Mouse (Mus musculus): ENCODE measurements around the gene Paqr4. TPM values are rescaled to one million over a fixed set of nuclear protein-coding genes. Genes with fewer than 3 reads are reported as not detected.

Gene Paqr4
- polyA plus RNA-seq, 1 experiment: 65.7 TPM

DNA sequence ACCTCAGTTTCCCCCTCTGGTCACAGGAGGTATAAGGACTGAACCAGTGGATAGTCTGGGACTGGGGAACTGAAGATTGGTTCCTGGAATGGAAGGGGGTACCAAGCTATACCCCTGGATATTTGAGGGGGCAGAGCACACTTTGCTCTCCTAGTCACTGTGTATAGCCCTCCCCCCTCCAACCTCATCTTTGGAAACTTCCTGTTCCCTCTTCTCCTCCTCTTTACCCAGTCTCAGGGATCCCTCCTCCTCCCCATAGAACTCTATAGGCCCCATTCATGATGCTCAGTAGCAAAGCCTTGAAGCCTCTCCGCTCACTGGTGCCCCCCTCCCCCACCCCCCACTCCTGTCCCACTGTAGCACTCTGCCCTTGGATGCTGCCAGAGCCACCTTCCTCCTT lies 21.2 kb downstream of the Paqr4 start:
- Histone ChIP-seq H3K4me3 (ENCODE audit: insufficient read depth, low read length) (no peak overlapping the region), H3K27ac (ENCODE audit: insufficient read depth, low read length) (no peak overlapping the region), H3K4me1 (ENCODE audit: control insufficient read depth, insufficient read depth, low read length) (no peaks in the 10 kb centered on the region)
- TF ChIP-seq CTCF (IDR thresholded peaks at IDR 0.05; ENCODE audit: extremely low read depth, insufficient read depth, low read length) (no peak), POLR2A (IDR thresholded peaks at IDR 0.05; ENCODE audit: extremely low read depth, insufficient read depth, low read length) (no peak)

DNA sequence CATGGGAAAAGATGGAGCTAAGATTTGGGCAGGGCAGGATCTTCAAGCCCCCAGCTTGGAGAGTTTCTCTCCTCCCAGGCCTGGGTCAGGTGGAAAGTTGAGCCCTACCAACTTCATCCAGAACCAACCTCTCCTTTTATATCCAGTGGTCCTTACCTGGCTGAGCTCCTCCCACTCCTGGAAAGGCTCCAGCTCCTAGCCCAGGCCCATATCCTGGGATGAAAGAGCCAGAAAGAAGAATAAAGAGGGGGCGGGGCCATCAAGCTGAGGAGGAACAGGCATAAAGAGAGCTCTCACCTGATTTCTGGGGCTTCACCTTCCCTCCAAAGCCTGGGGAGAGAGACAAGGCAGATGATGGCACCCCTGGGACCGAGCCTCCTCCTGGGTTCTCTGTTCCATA lies 23.7 kb downstream of the Paqr4 start:
- TF ChIP-seq POLR2A (IDR thresholded peaks at IDR 0.05; ENCODE audit: extremely low read depth, insufficient read depth, low read length): no peak
- TF ChIP-seq CTCF (IDR thresholded peaks at IDR 0.05; ENCODE audit: extremely low read depth, insufficient read depth, low read length): no peak
- Histone ChIP-seq H3K4me1 (ENCODE audit: control insufficient read depth, insufficient read depth, low read length) (no peaks in the 10 kb centered on the region), H3K27ac (ENCODE audit: insufficient read depth, low read length) (no peak overlapping the region), H3K4me3 (ENCODE audit: insufficient read depth, low read length) (no peak overlapping the region)

DNA sequence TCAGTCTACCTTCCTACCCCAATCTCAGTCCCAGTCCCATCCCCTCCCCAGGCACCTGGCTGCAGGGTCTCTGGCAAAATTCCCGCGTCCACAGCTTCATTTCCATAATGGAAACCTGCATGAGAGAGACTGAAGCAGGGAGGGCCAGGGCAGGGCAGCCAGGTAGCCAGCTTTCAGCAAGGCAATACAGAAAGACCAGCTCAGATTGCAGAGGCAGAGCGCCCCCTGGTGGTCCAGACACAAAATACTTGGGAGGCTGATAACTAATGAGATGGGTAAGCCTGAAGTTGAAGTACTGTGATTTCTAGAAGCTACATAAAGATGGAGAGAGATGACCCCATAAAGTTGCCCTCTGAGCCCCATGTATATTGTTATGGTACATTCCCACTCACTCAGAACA lies 34.5 kb downstream of the Paqr4 start:
- H3K4me1 ChIP-seq (ENCODE audit: control insufficient read depth, insufficient read depth, low read length): no peaks in the 10 kb centered on the region
- no peak for TF ChIP-seq POLR2A (IDR thresholded peaks at IDR 0.05; ENCODE audit: extremely low read depth, insufficient read depth, low read length)
- TF ChIP-seq CTCF (IDR thresholded peaks at IDR 0.05; ENCODE audit: extremely low read depth, insufficient read depth, low read length): peak; percentile 89
- no peak overlapping the region for H3K4me3 ChIP-seq (ENCODE audit: insufficient read depth, low read length)
- H3K27ac ChIP-seq (ENCODE audit: insufficient read depth, low read length): no peak overlapping the region

DNA sequence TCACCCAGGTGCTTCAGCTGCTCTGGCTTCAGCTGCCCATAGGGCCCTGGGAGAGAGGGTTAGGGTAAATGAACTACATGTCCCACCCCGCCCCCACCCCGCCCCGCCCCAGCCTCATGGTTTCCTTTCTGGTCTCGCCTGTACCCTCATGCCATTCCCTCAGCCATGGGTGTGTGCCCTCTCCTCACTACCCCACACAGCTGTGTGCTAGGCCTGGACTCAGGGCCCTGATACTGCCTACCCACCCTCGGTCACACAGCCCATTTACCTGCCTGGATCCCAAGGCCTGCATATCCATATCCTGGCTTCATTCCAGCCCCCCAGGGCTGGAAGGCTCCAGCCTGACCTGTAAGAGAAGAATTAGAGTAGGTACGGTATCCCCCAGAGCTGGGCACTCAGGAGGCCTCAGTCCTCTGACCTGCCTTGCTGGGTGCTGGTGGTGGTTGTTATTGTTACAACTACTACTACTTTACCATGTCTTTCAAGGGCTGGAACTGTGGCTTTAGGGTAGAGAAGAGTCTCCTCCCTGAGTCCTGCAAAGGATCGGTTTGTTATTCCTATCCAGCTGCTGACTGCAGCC lies 35.1 kb downstream of the Paqr4 start:
- H3K4me1 ChIP-seq (ENCODE audit: control insufficient read depth, insufficient read depth, low read length): no peaks in the 10 kb centered on the region
- TF ChIP-seq POLR2A (IDR thresholded peaks at IDR 0.05; ENCODE audit: extremely low read depth, insufficient read depth, low read length): no peak
- TF ChIP-seq CTCF (IDR thresholded peaks at IDR 0.05; ENCODE audit: extremely low read depth, insufficient read depth, low read length): no peak
- H3K27ac ChIP-seq (ENCODE audit: insufficient read depth, low read length): no peak overlapping the region
- H3K4me3 ChIP-seq (ENCODE audit: insufficient read depth, low read length): no peak overlapping the region

DNA sequence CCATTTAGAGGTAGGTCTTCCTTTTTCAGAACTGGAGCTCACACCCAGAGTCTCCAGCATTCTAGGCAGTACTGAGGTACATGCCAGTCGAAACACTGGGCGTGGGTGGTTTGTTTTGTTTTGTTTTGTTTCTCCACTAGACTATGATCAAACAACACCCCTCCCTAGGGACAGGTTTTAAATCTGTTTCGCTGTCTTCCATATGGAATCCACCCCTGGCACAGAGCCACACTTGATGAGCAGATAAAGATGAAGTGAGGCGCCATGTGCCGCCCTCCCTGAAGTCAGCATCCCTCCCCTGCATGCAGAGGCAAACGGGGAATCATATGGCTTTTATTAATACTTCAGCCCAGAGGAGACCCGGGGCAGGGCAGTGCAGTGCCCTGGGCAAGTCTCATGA lies 35.9 kb downstream of the Paqr4 start:
- TF ChIP-seq POLR2A (IDR thresholded peaks at IDR 0.05; ENCODE audit: extremely low read depth, insufficient read depth, low read length): no peak
- Histone ChIP-seq H3K27ac (ENCODE audit: insufficient read depth, low read length) (no peak overlapping the region), H3K4me1 (ENCODE audit: control insufficient read depth, insufficient read depth, low read length) (no peaks in the 10 kb centered on the region), H3K4me3 (ENCODE audit: insufficient read depth, low read length) (no peak overlapping the region)

DNA sequence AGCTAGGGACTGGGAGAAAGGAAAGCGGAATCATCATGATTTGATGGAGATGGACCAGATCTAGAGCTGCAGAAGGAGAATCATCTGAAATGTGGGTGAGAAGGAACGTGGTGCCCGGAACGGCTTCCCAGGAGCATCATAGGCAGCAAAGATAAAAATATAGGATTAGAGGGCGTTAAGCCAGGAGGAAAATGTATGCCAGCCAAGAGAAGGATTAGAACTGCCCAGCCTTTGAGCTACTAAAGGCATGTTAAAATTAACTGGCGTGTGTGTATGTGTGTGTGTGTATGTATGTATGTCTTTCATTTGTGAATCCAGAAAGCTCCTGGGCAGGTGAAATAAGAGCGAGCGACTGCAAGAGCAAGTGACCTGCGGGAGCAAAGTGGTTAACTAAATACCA lies 37.4 kb downstream of the Paqr4 start:
- Histone ChIP-seq H3K4me1 (ENCODE audit: control insufficient read depth, insufficient read depth, low read length) (no peaks in the 10 kb centered on the region), H3K4me3 (ENCODE audit: insufficient read depth, low read length) (no peak overlapping the region), H3K27ac (ENCODE audit: insufficient read depth, low read length) (no peak overlapping the region)
- no peak for TF ChIP-seq POLR2A (IDR thresholded peaks at IDR 0.05; ENCODE audit: extremely low read depth, insufficient read depth, low read length)
- TF ChIP-seq CTCF (IDR thresholded peaks at IDR 0.05; ENCODE audit: extremely low read depth, insufficient read depth, low read length): no peak

DNA sequence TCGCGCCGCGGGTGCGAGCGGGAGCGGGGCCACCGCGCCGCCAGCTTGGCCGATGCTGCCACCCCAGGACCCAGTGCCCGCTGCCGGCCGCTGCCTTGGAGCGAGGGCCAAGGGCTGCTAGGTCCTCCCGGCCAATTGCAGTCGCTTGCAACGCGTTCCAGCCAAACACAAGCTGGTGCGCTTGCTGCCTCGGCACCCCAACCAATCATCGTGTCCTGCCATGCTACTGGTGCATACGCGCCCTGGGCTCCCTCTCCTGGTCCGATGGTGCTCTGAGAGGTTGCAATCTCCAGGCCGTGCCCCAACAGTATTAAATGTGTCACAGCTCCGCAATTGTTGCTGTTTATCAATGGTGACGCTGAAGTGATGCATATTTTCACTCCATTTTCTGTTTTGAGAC lies 40.6 kb downstream of the Paqr4 start:
- Histone ChIP-seq H3K27ac (ENCODE audit: insufficient read depth, low read length) (no peak overlapping the region), H3K4me3 (ENCODE audit: insufficient read depth, low read length) (peak overlapping the region; percentile 14), H3K4me1 (ENCODE audit: control insufficient read depth, insufficient read depth, low read length) (no peaks in the 10 kb centered on the region)
- TF ChIP-seq CTCF (IDR thresholded peaks at IDR 0.05; ENCODE audit: extremely low read depth, insufficient read depth, low read length) (peak; percentile 59), POLR2A (IDR thresholded peaks at IDR 0.05; ENCODE audit: extremely low read depth, insufficient read depth, low read length) (peak; percentile 47; the same call in 1 of the 2 replicates)

DNA sequence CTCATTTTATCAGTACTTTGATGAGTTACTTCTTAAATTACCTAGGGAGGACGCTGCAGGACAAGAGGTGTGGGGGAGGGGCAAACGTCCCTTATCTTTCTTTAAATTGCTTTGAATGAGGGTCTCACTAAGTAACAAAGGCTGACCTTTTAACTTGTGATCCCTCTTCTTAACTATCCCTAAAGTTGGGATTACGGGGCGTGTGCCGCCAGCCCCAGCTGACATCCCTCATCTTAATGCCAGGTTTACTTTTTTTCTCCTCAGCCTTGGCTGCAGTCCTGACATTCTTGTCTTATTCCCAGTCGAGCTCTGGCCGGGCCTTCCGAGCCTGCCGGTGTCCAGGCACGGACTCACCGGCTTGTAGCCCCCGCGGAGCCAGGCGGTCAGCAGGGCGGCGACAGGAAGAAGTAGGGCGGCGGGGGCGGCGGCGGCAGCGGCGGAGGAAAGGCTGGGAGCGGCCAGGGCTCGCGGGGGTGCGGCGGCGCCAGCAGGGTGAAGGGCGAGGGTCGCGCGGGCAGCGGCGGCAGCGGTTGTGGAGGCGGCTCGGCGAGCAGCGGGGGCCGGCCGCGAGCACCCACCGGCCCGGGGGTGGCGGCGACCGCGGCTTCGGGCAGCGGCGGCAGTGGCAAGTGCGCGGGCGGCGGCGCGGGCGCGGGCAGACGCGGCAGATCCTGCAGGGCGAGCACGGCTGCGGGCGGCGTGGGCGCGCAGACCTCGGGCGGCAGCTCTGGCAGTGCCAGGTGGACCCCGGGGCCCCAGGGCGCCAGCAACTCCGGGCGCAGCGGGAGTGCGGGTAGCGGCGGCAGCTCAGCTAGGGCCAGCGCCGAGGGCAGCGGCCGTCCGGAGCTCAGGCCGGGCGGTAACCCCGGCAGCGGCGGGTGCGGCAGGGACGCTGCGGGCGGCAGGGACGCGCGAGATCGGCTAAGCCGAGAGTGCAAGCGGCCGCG lies 41.3 kb downstream of the Paqr4 start:
- Histone ChIP-seq H3K4me1 (ENCODE audit: control insufficient read depth, insufficient read depth, low read length) (no peaks in the 10 kb centered on the region), H3K27ac (ENCODE audit: insufficient read depth, low read length) (peak overlapping the region; percentile 55), H3K4me3 (ENCODE audit: insufficient read depth, low read length) (peak overlapping the region; percentile 14)
- no peak for TF ChIP-seq POLR2A (IDR thresholded peaks at IDR 0.05; ENCODE audit: extremely low read depth, insufficient read depth, low read length)
- TF ChIP-seq CTCF (IDR thresholded peaks at IDR 0.05; ENCODE audit: extremely low read depth, insufficient read depth, low read length): no peak

DNA sequence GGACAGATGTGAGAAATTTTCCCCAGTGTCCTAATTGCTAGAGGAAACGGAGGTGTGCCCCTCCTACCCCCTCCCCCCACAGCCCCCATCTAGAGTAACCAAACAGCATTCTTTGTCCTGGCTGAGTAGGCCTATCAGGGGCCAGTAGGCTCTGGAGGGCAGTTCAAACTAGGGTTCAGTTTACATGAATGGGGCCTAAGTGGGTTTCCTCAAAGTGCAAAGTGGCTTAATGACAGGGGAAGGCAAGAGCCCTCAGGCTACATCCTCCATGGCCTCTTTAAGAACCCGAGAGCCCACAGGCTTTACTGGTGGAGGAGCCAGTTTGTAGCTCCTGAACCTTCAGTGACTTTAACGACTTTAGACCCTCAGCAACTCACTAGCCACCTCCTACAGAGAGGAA lies 44.9 kb downstream of the Paqr4 start:
- no peaks in the 10 kb centered on the region for H3K4me1 ChIP-seq (ENCODE audit: control insufficient read depth, insufficient read depth, low read length)
- no peak overlapping the region for H3K4me3 ChIP-seq (ENCODE audit: insufficient read depth, low read length)
- TF ChIP-seq CTCF (IDR thresholded peaks at IDR 0.05; ENCODE audit: extremely low read depth, insufficient read depth, low read length): no peak
- no peak for TF ChIP-seq POLR2A (IDR thresholded peaks at IDR 0.05; ENCODE audit: extremely low read depth, insufficient read depth, low read length)
- no peak overlapping the region for H3K27ac ChIP-seq (ENCODE audit: insufficient read depth, low read length)

DNA sequence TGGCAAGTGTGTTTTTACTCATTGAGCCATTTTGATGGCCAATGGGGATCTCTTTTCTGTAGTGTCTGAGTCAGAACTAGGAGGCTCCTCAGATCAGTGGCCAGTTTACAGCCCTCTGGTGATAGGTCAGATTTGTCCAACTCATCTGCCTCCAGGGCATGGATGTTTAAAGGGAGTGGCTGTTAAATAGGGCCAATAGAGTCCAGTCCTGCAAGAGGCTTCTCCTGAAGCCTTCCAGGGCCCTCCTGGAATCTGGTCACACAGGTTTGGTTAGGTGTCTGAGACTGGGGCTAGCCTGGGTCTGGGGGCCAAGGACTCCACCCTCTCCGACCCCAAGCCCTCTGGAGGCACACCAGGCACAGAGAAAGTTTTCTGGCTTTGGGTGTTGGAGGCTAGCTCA lies 46.2 kb downstream of the Paqr4 start:
- H3K4me3 ChIP-seq (ENCODE audit: insufficient read depth, low read length): no peak overlapping the region
- TF ChIP-seq CTCF (IDR thresholded peaks at IDR 0.05; ENCODE audit: extremely low read depth, insufficient read depth, low read length) (no peak), POLR2A (IDR thresholded peaks at IDR 0.05; ENCODE audit: extremely low read depth, insufficient read depth, low read length) (no peak)
- H3K4me1 ChIP-seq (ENCODE audit: control insufficient read depth, insufficient read depth, low read length): no peaks in the 10 kb centered on the region
- no peak overlapping the region for H3K27ac ChIP-seq (ENCODE audit: insufficient read depth, low read length)

Other genes starting within 250 kb of the Paqr4 start
- 7.9 and 8.7 TPM in 2 replicates for gene Zfp213, start 176.6 kb downstream of the Paqr4 start, polyA plus RNA-seq (2012; rRNA removed)
- 27.2 and 28.5 TPM in 2 replicates for gene Zfp13, start 141.4 kb downstream of the Paqr4 start, polyA plus RNA-seq (2012; rRNA removed)
- 0.13 TPM in 1 of 2 replicates, not detected in the other for gene Zscan10, start 140.0 kb downstream of the Paqr4 start, polyA plus RNA-seq (2012; rRNA removed)
- gene Mmp25, start 95.6 kb downstream of the Paqr4 start, polyA plus RNA-seq (2012; rRNA removed): 0.23 and 0.28 TPM in 2 replicates
- gene Bicdl2, start 80.4 kb downstream of the Paqr4 start, polyA plus RNA-seq (2012; rRNA removed): 0.10 TPM in 1 of 2 replicates, not detected in the other
- gene Hcfc1r1, start 67.3 kb downstream of the Paqr4 start, polyA plus RNA-seq (2012; rRNA removed): 137 and 139 TPM in 2 replicates
- 8.5 and 8.8 TPM in 2 replicates for gene Thoc6, start 67.0 kb downstream of the Paqr4 start, polyA plus RNA-seq (2012; rRNA removed)
- gene Tnfrsf12a, start 63.4 kb downstream of the Paqr4 start, polyA plus RNA-seq (2012; rRNA removed): 2.7 and 4.2 TPM in 2 replicates
- gene Cldn6, start 61.6 kb downstream of the Paqr4 start, polyA plus RNA-seq (2012; rRNA removed): 0.09 TPM in 1 of 2 replicates, not detected in the other
- 0.13 and 0.21 TPM in 2 replicates for gene Cldn9, start 56.8 kb downstream of the Paqr4 start, polyA plus RNA-seq (2012; rRNA removed)
- gene 1520401A03Rik, start 18.1 kb downstream of the Paqr4 start, polyA plus RNA-seq (2012; rRNA removed): 0.21 TPM in 2 replicates
- 10.3 and 10.6 TPM in 2 replicates for gene Pkmyt1, start 14.5 kb downstream of the Paqr4 start, polyA plus RNA-seq (2012; rRNA removed)
- gene Kremen2, start 5.0 kb upstream of the Paqr4 start, polyA plus RNA-seq (2012; rRNA removed): 0.85 and 0.96 TPM in 2 replicates
- gene Flywch1, start 30.7 kb upstream of the Paqr4 start, polyA plus RNA-seq (2012; rRNA removed): 257 and 259 TPM in 2 replicates
- 27.2 and 28.8 TPM in 2 replicates for gene Flywch2, start 45.2 kb upstream of the Paqr4 start, polyA plus RNA-seq (2012; rRNA removed)
- gene Srrm2, start 49.7 kb upstream of the Paqr4 start, polyA plus RNA-seq (2012; rRNA removed): 640 and 696 TPM in 2 replicates
- 547 and 628 TPM in 2 replicates for gene Elob, start 88.3 kb upstream of the Paqr4 start, polyA plus RNA-seq (2012; rRNA removed)
- gene Prss33, start 95.2 kb upstream of the Paqr4 start, polyA plus RNA-seq (2012; rRNA removed): not detected in 2 replicates
- not detected in 2 replicates for gene Prss32, start 103.0 kb upstream of the Paqr4 start, polyA plus RNA-seq (2012; rRNA removed)
- gene Prss41, start 103.3 kb upstream of the Paqr4 start, polyA plus RNA-seq (2012; rRNA removed): 0.23 and 0.29 TPM in 2 replicates
- gene Prss21, start 127.2 kb upstream of the Paqr4 start, polyA plus RNA-seq (2012; rRNA removed): not detected in 2 replicates
- gene Dcpp1, start 140.0 kb upstream of the Paqr4 start, polyA plus RNA-seq (2012; rRNA removed): not detected in 2 replicates
- not detected in 2 replicates for gene Dcpp2, start 140.0 kb upstream of the Paqr4 start, polyA plus RNA-seq (2012; rRNA removed)
- not detected in 2 replicates for gene Dcpp3, start 176.6 kb upstream of the Paqr4 start, polyA plus RNA-seq (2012; rRNA removed)
- not detected in 2 replicates for gene Sbp, start 200.8 kb upstream of the Paqr4 start, polyA plus RNA-seq (2012; rRNA removed)
- gene Sbpl, start 214.4 kb upstream of the Paqr4 start, polyA plus RNA-seq (2012; rRNA removed): not detected in 2 replicates
- gene Prss30, start 239.7 kb upstream of the Paqr4 start, polyA plus RNA-seq (2012; rRNA removed): 0.46 and 0.47 TPM in 2 replicates

All from cortical plate, adult 2 months (tissue).